Mouse (Mus musculus) cerebellum, adult (tissue): Measurements from ENCODE around the gene Nova1.

Source experiments
- ATAC-seq: cut with Nextera tagmentation; 2 replicates; pipeline ENCODE4 v1.9.2; 2017; ENCODE audit warnings: mild to moderate bottlenecking, moderate library complexity, mixed read lengths; ENCODE audit not compliant: insufficient number of reproducible peaks, low FRiP score, low TSS enrichment

The Nova1 gene

DNA sequence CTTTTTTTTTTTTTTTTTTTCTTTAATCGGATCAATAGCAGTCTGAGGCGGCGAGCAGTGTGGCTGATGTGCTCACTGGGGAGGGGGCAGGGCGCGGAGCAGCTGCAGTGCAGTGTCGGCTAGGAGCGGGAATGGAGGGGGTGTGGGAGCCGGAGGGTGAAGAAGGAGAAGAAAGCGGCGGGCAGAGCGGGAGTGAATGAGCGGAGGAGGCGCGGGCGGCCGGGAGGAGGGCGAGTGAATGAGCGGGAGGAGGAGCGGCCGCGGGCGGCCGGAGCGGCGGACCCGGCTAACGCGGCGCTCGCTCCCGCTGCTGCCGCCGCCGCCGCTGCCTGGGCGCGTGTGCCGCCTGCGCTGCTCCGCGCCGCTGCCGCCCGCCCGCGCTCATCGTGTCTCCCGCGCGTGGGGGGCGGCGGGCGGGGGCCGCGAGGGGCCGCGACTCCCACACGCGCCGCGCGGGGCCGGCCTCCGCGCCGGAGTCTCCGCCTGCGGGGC lies at the start of gene Nova1:
Nova1 (minus strand) TSS at position 74 of the 492 bp plus-strand sequence.
- peak; percentile 70 for ATAC-seq

DNA sequence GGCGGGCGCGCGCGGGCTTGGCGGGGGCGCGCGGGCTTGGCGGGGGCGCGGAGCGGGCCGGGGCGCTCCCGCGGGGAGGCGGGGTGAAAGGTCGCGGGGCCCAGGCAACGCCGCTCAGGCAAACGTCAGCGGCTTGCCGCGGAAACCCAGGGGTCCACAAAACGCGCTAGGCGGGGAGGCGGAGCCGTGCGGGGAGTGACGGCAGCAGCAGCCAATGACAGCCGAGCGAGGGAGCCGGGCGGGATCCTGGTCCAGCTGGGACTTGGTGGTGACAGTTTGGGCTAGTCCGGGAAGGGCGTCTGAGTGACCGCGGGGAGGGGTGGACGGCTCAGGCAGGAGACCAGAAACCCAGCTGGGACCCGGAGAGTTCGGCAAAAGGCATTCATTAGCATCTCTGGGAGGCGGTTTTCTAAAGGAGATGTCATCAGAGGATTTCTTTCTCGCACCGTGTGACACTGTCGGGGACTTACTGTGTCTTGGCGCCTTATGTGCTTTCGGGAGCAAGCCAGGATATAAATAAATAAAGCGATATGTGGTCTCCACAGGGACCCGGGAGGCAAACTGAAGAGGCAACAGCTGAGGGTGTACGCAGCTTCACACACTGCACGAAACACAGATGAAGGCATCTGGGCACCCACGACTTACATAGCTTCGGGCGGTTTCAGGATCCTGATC lies 756 bp upstream of the Nova1 start:
- ATAC-seq, result peak; percentile 93

DNA sequence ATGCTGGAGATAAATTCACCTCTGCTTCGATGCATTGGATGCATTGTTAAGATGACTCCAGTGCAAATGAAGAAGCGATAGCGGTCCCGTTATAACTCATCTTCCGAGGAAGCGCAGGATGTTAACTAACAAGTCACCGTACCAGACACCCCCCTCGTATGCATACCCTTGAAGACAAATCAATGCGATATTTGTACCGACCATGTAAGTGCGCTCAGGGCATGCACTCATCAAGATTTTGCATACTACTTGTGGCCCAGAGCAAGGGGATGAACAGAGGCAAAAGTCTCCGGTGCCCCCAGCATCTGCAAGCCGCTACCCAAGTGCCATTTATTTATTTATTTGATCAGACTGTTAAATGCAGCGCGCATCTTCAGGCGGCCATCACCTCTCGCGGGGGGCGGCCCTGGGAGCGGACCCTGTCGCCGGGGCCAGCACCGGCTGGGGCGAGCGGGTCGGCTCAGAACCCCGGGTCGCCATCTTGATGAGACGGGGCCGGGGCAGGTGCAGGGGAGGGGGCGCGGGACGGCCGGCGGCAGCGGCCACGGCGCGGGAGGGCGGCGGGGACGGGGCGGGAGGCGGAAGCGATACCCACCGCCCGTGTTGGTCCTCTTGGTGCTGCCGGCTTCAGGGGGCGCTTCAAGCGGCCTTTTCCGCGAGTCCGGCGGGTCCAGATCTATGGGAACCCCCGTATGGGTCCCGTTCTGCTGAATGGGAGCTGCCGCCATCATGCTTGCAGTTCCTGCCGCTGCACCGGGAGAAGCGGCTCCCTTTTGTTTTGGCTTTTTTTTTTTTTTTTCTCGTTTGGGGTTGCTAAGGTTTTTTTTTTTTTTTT lies 491 bp downstream of the Nova1 start:
- ATAC-seq, result peak; percentile 4; the same call in 1 of the 2 replicates

DNA sequence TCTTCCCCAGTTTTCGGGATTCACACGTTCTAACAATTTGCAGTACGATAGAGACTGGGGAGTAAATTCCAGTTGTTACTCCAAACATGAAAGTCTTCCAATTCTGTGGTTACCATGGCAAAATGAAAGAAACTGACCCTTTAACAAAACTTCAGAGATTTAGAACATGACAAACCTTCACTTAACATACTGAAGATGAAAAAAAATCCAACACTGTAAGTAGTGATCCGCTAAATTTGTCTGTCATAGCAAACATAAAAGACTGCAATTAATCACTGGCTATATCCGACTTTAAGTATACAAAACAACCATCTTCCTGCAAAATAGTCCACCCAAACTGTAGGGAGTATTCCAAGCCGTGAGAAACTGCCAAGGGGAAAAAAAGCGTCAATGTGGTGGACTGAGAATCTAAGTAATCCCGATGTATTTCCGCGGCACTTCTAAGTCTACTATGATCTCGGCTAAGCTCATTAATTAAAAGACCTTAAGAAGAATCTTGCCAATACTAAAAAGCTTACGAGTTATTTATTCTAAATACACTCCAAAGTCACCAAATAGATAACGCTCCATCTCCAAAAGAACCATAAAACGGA lies 1.4 kb downstream of the Nova1 start:
- ATAC-seq, result no peak

DNA sequence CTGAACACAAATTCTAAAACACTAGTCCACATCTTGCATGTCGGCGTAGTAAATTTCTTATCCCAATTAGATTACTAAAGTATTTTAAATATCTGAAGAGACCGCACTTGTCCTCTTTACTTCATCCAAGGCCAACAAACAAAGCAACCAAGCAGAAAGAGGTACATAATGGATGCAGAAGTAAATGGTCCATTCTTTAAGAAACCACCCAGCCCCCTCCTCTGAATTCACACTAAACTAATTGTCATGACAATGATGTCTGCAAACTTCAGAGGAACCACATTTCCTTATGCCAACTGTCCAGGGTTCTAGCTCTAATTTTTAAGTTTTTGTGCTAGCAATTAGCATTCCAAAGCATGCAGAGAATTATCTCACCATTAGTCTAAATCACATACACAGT lies 2.4 kb downstream of the Nova1 start:
- ATAC-seq, result no peak

DNA sequence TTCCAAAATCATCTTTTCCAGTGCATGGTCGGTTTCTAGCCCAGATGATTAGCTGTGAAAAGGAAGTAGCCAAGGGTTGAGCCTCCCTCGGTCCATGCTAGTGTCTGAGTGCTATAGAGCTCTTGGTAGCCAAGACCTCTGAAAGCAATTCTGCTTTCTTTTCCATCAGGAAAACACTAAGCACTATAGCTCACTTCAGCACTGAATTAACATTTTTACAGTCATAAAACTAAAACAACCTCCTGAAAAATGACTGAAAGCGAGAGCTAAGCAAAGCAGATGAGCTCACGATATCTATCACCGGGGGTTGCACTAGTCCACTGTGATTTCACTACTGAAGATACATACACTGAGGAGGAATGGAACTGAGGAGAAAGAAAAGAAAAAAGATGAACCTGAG lies 3.0 kb downstream of the Nova1 start:
- ATAC-seq, result no peak

DNA sequence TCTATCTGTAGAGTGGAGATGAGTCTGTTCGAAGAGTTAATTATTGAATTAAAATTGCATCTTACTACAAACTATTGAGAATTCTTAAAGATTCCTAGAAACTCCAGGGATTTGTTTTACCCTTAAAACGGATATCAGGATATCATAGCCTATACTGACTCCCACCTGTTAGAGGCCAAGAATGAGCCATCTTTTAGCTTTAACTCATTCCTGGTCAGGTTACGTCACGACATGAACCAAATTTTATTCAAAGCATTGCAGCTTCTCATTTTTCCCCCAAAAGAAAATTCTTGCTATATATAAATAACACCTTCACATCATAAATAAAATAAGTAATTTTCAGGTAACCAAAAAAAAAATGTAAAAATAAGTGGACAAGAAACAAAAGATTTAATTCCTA lies 3.9 kb downstream of the Nova1 start:
- no peak for ATAC-seq

DNA sequence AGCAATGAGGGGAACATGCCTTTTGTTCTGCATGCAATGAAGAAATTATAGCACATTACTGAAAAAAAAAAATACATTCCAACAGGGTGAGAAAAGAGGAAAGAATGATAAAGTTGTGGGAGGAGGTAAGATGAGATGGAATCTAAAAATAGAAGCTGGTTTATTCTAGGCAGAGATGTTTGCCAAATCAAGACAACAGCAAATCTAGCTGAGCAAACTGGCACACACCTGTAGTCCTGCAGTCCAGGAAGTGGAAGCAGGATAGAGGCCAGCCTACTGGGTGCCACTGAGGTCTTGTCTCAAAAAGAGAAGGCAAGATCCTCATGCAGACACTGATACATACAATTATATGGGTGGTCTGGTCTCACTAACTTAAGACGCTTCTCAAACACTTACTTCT lies 17.4 kb downstream of the Nova1 start:
- ATAC-seq, result peak; percentile 84

DNA sequence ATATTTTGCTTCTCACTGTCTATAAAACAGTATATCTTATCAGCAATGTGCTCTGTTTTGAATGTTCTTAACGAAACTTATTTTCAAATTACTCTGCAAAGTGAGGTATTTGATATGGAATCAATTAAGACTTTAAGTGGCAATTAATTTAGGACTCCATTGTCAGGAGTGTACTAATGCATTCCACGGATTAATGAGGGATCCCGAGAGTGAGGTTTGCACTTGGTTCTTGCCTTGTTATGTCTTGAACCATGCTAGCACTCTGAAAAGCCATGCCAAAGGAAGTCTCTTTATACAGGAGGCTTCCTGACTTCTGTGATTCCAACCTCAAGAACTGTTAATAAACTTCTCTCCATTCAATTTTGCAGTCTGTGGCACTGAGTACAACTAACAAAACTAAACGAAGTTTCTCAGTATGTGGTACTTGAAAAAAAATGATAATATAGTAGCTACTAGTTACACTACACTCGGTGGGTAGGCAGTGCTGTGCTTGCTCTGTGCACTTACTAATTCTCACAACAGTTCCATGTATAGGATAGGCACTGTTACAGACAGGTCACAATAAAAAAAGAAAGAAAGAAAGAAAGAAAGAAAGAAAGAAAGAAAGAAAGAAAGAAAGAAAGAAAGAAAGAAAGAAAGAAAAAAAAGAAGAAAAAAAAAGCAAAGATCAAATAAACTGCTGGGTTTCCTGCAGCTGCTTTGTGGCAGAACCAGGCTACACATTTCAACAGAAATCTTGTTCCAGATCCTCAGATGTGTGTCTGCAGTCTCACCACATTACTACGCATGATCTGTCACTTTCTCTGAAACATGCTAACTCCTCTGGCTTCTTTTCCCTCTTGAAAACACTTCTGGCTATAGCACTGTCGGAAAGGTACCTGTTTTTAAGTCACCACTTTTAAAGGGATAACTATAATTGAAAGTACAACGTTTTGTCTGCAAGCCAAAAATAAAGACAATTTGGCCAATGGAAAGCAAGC lies 36.1 kb downstream of the Nova1 start:
- no peak for ATAC-seq

DNA sequence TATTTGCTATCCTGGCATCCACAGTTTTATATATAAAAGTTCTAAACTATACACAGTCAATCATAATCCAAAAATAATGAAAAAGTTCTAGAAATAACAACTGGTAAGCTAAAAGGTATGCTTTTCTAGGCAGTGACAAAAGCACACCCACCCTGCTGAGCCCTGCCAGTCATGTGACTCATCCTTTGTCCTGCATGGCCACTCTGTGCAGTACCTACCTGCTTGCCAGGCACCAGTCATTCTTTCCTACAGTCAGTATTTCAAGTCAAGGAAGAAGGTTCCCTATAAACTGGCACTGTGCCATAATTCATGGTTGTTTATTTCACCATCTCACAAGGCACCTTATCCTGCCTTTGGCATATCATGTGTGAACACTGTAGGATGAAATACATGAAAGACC lies 37.2 kb downstream of the Nova1 start:
- ATAC-seq, result peak; percentile 45; the same call in 1 of the 2 replicates

DNA sequence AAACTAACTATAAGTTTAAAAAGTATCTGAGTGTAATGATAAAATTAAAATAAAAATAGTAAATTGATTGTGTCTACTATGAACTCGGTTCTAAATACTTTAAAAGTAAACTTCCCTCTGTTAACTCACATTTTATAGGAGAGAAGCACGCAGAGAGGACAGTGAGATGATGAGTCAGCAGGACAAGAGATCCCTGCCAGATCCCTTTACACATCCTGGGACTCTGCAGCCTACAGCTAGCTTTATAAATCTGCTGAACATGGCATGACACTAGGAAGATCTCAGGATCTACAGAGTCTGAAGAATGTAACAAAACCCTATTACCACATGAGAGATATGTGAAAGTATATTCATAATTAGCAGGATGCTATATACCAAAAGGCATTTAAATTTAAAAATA lies 37.7 kb downstream of the Nova1 start:
- ATAC-seq, result no peak

DNA sequence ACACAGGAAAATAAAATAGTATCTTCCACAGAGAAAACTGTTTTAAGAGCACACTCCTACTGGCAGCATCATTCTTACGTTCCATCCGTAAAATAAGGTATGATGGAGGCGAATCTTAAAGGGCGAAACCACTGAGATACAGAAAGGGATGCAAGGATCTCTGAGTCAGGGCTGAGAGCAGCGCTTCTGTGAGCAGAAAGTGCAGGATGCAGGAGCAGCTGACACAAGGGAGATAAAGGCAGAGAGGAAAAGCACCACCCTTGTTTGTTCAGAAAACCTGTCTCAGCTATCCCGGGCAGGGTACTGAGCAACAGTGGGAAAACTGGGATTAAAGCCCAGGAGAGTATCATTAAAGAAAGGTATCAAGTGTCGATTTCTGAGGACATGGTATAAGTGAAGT lies 59.3 kb downstream of the Nova1 start:
- ATAC-seq, result no peak

DNA sequence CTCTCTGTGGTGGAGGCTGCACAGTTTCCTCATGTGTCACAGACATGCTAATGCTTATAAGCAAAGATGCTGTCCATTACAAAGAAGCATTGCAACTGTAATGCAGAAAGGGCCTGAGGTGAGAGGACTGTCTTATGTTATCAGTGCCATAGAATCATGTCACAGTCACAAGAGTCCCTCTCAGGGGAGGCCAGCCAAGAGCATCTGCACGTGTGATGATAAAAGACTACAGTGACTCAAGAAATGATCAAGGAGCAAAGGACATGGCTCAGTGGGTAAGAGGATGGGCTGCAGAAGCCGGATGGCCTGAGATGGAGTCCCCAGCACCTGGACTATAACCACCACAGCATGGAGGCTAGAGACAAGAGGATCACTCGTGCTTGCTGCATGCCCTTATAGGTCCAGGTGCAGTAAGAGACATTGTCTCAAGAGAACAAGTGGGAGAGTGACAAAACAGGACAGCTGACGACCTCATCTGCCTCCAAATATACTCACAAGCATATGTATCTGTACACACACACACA lies 64.3 kb downstream of the Nova1 start:
- 0 out of 2 replicates have a peak, but pooled peaks have one; percentile 36 for ATAC-seq

DNA sequence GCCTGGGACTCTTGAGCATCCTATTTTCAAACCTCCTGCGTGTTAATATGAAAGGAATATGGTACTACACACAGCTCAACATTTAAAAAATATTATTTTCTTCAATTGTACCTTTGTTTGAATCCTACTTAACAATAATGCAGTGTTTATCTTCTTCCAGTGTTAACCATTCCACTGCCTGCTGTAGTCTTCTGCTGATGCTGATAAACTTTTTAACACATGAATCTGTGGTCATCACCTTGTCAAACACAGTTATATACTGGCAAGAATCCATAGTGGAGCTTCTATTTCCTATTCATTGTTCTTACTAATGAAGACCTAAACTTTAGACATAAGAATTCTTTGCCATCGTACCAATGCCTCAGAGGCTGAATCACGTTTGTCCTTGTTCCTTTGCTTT lies 65.6 kb downstream of the Nova1 start:
- ATAC-seq, result no peak

DNA sequence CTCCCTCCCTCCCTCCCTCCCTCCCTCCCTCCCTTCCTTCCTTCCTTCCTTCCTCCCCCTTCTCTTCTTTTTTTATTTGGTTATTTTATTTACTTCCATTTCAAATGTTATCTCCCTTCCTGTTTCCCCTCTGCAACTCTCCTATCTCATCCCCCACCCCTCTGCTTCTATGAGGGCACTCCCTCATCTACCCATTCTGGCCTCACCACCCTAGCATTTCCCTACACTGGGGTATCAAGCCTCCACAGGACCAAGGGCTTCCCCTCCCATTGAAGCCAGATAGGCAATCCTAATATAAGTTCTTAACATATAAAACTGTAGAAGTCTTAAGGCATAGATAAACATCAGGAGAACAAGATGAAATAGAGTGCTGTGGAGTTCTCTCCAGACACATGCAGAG lies 85.5 kb downstream of the Nova1 start:
- no peak for ATAC-seq

DNA sequence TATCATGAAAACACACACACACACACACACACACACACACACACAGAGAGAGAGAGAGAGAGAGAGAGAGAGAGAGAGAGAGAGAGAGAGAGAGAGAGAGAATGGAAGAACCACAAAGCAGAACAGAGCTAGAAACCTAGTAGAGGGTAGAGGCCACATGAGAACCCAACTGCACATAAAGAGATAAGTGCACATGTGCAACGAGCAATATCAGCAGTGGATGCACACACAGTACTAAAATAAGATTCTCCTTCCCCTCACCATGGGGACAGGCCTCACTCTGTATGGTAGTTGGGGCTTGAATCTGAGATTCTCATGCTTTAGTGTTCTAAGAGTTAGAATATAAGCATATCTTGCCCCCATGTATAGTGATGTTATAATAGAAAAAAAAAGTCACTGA lies 86.8 kb downstream of the Nova1 start:
- no peak for ATAC-seq

DNA sequence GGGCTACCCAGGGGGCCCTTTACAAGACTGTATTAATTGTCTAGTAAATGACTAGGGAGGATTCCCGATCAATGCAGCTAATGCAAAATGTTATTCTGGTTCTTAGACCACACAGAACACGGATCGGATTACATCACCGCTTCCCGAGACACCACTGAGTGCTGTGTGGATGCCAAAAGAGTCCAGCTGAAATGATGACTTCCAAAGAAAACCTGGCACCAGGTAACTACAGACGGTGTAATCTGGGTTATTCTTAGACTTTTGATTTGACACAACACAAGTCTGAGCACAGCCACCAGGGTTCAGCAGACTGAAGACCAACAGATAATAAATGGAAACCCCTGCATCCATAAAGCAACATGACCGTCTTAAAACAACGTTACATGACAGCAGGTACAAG lies 96.8 kb downstream of the Nova1 start:
- peak; percentile 92 for ATAC-seq

DNA sequence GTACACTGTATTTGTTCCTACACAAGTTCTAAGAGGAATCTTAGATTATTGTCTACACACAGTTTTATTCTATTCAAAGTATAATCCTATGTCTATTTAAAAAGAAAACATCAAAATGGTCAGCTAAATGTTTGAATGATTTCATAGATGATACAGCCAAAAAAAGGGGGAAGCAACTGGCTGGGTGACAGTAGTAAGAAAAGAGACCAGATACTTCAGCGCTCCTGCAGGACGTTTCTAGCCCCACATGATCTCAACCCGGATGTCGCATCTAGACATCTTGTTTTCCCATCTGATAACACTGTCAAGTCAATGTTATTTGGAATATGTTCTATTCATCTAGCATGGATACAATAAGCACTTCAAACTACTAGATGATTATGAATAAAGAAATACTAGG lies 99.7 kb downstream of the Nova1 start:
- ATAC-seq, result no peak

DNA sequence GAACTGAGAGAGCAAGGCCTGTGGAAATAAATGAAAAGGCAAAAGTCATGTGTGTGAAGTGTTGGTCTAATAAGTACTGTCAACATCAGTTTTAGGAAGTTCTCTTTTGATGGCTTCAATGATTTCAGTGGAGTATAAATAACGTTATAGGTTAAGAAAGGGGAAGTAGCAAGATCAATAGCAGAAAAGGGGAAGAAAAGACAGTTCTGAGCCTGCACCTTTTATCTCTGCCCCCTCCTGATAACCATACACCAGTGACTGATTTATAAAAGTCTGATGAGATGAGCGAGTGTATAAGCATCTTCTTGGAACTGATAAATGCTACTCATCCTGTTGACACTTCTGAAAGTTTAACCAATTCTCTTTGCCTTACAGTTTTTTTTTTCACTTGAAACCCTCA lies 108.6 kb downstream of the Nova1 start:
- no peak for ATAC-seq

DNA sequence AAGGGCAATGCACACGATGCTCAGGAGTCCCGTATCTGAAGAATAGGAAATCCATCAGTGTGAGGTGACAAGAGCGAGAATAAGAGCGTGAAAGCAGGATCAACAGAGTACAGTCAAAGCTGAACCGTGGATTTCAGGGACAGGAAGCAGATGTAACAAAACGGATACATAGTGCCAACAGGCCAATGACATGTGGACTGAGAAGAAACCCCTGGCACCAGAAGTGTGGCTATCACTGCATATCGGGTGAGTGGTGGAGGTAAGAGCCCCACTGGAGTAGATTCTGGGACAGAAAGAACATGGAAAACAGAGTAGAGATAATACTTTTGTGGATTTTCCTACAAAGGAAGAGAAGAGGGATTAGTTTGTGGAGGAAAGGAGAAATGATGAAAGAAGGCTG lies 109.3 kb downstream of the Nova1 start:
- ATAC-seq, result no peak
